ENCODE assay signal across 37 mouse cellular contexts in the genomic region with DNA sequence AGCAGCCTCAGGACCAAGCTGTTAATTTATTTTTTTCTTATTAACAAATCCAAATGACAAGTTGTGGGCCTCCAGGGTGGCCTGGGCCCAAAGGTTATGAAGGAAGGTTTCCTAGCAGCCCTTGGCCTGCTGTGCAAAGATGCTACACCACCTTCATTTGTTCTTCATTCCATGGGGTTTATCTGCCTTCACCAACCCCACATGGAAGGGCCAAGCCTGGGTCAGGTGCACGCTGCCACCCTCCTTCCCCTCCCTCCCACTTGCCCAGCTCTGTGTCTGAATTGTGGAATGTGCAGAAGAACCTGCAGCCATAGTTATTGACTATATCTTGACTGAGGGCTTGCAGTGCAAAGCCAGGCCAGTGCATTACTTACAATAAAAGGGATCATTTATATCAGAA. TPM values are rescaled to one million over a fixed set of nuclear protein-coding genes. Genes with fewer than 3 reads are reported as not detected.
DNase-seq lines count a peak whose midpoint lies in the region; ATAC-seq and TF ChIP-seq lines count a peak whose summit lies in the region.
"Had no signal": no experiment of that assay in that cellular context is flagged by ENCODE, and none has a peak within 500 bp of the region (broad histone marks: within the 10 kb centered on the region; RNA-seq: fewer than 3 reads in every experiment).

No protein-coding gene starts in this region.

- H3K4me1 ChIP-seq in forebrain, embryonic 12.5 days: peaks cover 37% of the 10 kb centered on the region
- peaks cover 43% of the 10 kb centered on the region for H3K4me1 ChIP-seq in forebrain, embryonic 10.5 days
- H3K4me1 ChIP-seq in thymus, adult 2 months (replicated peaks; ENCODE audit: control insufficient read depth, insufficient read depth, low read length): peaks cover 31% of the 10 kb centered on the region

- H3K27ac ChIP-seq in forebrain, embryonic 12.5 days: 0 out of 2 replicates have a peak overlapping the region, but pooled peaks have one; percentile 19
- H3K27ac ChIP-seq in forebrain, embryonic 10.5 days: no peak overlapping the region
- H3K27ac ChIP-seq in layer of hippocampus, adult 2 months: peak overlapping the region; percentile 99
- peak overlapping the region; percentile 33; the same call in 1 of the 2 replicates for H3K27ac ChIP-seq in thymus, adult 2 months (ENCODE audit: control insufficient read depth, insufficient read depth, low read length)
- H3K27ac ChIP-seq: hindbrain, embryonic 15.5 days; kidney, postnatal 0 days; liver, embryonic 13.5 days; macrophage; neural tube, embryonic 12.5 days had no signal

- no peak overlapping the region for H3K4me3 ChIP-seq in forebrain, embryonic 12.5 days (replicated peaks)
- H3K4me3 ChIP-seq in forebrain, embryonic 10.5 days: no peak overlapping the region
- H3K4me3 ChIP-seq in layer of hippocampus, adult 2 months: 0 out of 2 replicates have a peak overlapping the region, but pooled peaks have one; percentile 4
- no peak overlapping the region for H3K4me3 ChIP-seq in thymus, adult 2 months (ENCODE audit: control insufficient read depth, insufficient read depth, low read length)
- H3K4me3 ChIP-seq: embryonic facial prominence, embryonic 12.5 days; erythroblast, embryonic 14.5 days; forebrain, embryonic 15.5 days; hindbrain, embryonic 15.5 days; liver, embryonic 13.5 days; neural tube, embryonic 12.5 days had no signal

- no peak for ATAC-seq in forebrain, embryonic 12.5 days (ENCODE audit: low FRiP score)
- ATAC-seq: forebrain, embryonic 15.5 days had no signal

- no peaks in the 10 kb centered on the region for H3K9me3 ChIP-seq in forebrain, embryonic 12.5 days
- no peaks in the 10 kb centered on the region for H3K9me3 ChIP-seq in forebrain, embryonic 10.5 days
- H3K9me3 ChIP-seq: embryonic facial prominence, embryonic 12.5 days; forebrain, embryonic 15.5 days; hindbrain, embryonic 15.5 days; liver, embryonic 13.5 days; neural tube, embryonic 12.5 days had no signal

- 71% methylated on average over 1 of the region's 1 CpGs for WGBS in forebrain, embryonic 12.5 days
- WGBS in forebrain, embryonic 10.5 days: 96% methylated on average over 1 of the region's 1 CpGs
- WGBS in thymus, adult 2 months: 97% methylated on average over 1 of the region's 1 CpGs

- no peak overlapping the region for H3K9ac ChIP-seq in forebrain, embryonic 12.5 days
- H3K9ac ChIP-seq: embryonic facial prominence, embryonic 12.5 days; forebrain, embryonic 15.5 days; hindbrain, embryonic 15.5 days; liver, embryonic 13.5 days; neural tube, embryonic 12.5 days had no signal

- no peak for DNase-seq in forebrain, embryonic 10.5 days (ENCODE audit: extremely low spot score, low spot score)
- DNase-seq in layer of hippocampus, adult 2 months (ENCODE audit: low spot score in 2 of 2): no peak
- no peak for DNase-seq in layer of hippocampus, adult 9-10 months (ENCODE audit: low spot score)
- DNase-seq in thymus, adult 2 months: no peak
- no peak for DNase-seq in thymus, postnatal 0 days (ENCODE audit: low spot score)
- no peak for DNase-seq in gastrocnemius, postnatal 10 days
- DNase-seq in adrenal gland, postnatal 10 days: no peak
- DNase-seq: adrenal gland, postnatal 36 days; cerebellum, adult 8-10 months; cerebellum, postnatal 25 days; gastrocnemius, postnatal 36 days; heart, adult 18-20 months; heart, postnatal 36 days; kidney, adult 18-20 months; kidney, postnatal 4 days; layer of hippocampus, adult 9-11 months; liver, embryonic 13.5 days; lung, adult 18-20 months; lung, postnatal 10 days; midbrain, embryonic 14.5 days; right cerebral cortex, adult 18-20 months had no signal

- no peak overlapping the region for H3K4me2 ChIP-seq in forebrain, embryonic 12.5 days
- H3K4me2 ChIP-seq: embryonic facial prominence, embryonic 12.5 days; forebrain, embryonic 15.5 days; heart, embryonic 11.5 days; hindbrain, embryonic 15.5 days; liver, embryonic 13.5 days; neural tube, embryonic 12.5 days had no signal

- peaks cover 69% of the 10 kb centered on the region for H3K36me3 ChIP-seq in forebrain, embryonic 12.5 days (replicated peaks)
- H3K36me3 ChIP-seq in forebrain, embryonic 10.5 days (replicated peaks): peaks cover 79% of the 10 kb centered on the region
- H3K36me3 ChIP-seq in thymus, adult 2 months (ENCODE audit: control insufficient read depth, insufficient read depth, low read length): peaks cover 49% of the 10 kb centered on the region

- TF ChIP-seq POLR2A in thymus, adult 2 months (IDR thresholded peaks at IDR 0.05; ENCODE audit: control insufficient read depth, extremely low read depth, insufficient read depth, low read length, poor library complexity): no peak

- no peak for TF ChIP-seq CTCF in layer of hippocampus, adult 2 months (conservative IDR thresholded peaks at IDR 0.05)
- no peak for TF ChIP-seq CTCF in thymus, adult 2 months (IDR thresholded peaks at IDR 0.05; ENCODE audit: borderline replicate concordance, control insufficient read depth, extremely low read depth, insufficient read depth, low read length, poor library complexity)

- no peaks in the 10 kb centered on the region for H3K27me3 ChIP-seq in forebrain, embryonic 12.5 days
- no peaks in the 10 kb centered on the region for H3K27me3 ChIP-seq in forebrain, embryonic 10.5 days (ENCODE audit: poor library complexity, severe bottlenecking)
- H3K27me3 ChIP-seq in thymus, adult 2 months (ENCODE audit: control insufficient read depth, insufficient read depth, low read length): no peaks in the 10 kb centered on the region
- H3K27me3 ChIP-seq: embryonic facial prominence, embryonic 12.5 days; forebrain, embryonic 15.5 days; hindbrain, embryonic 15.5 days; neural tube, embryonic 12.5 days had no signal

RNA-seq across cellular contexts. Expression of a gene that starts 4.4 kb away (rescaled TPM):
- polyA plus RNA-seq in forebrain, embryonic 12.5 days (2016; fragmentation: Nextera tagmentation; extraction: Ambion mirVana): not detected in 2 replicates
- 0.82 TPM in 1 of 2 replicates, not detected in the other for polyA plus RNA-seq in forebrain, embryonic 10.5 days (2016; fragmentation: Nextera tagmentation; extraction: Ambion mirVana)
- total RNA-seq in layer of hippocampus, adult 2 months (2021): not detected
- not detected in 2 replicates for polyA plus RNA-seq in thymus, adult 2 months (2012; rRNA removed)
- polyA plus RNA-seq in thymus, postnatal 0 days (2015; fragmentation: Nextera tagmentation; extraction: Ambion mirVana): 0.54 and 0.78 TPM in 2 replicates
- total RNA-seq in gastrocnemius, postnatal 10 days (2021): not detected
- not detected for total RNA-seq in adrenal gland, postnatal 10 days (2021)
- total RNA-seq: adrenal gland, postnatal 36 days; gastrocnemius, adult 18-20 months; gastrocnemius, postnatal 36 days; heart, adult 18-20 months; heart, postnatal 36 days; left cerebral cortex, postnatal 14 days; megakaryocyte-erythroid progenitor cell, adult 5-6 weeks had no signal
- polyA plus RNA-seq: embryonic facial prominence, embryonic 12.5 days; erythroblast, embryonic 14.5 days; frontal cortex, adult 2 months; heart, embryonic 11.5 days; heart, embryonic 16.5 days; intestine, embryonic 14.5 days; kidney, postnatal 0 days; limb, embryonic 14.5 days; liver, embryonic 13.5 days; macrophage; midbrain, embryonic 14.5 days; neural tube, embryonic 12.5 days had no signal

RNA-seq across cellular contexts. Expression of a gene that starts 4.4 kb away (rescaled TPM):
- polyA plus RNA-seq in forebrain, embryonic 12.5 days (2016; fragmentation: Nextera tagmentation; extraction: Ambion mirVana): 289 and 300 TPM in 2 replicates
- 364 and 375 TPM in 2 replicates for polyA plus RNA-seq in forebrain, embryonic 10.5 days (2016; fragmentation: Nextera tagmentation; extraction: Ambion mirVana)
- total RNA-seq in layer of hippocampus, adult 2 months (2021): 100 to 1,000 TPM; 153 TPM
- 569 and 594 TPM in 2 replicates for polyA plus RNA-seq in thymus, adult 2 months (2012; rRNA removed)
- polyA plus RNA-seq in thymus, postnatal 0 days (2015; fragmentation: Nextera tagmentation; extraction: Ambion mirVana): 968 and 1,023 TPM in 2 replicates
- 10 to 100 TPM; 13.2 to 18.1 TPM for total RNA-seq in gastrocnemius, postnatal 10 days (2021)
- 10 to 100 TPM; 40.4 to 43.1 TPM for total RNA-seq in adrenal gland, postnatal 10 days (2021)

RNA-seq across cellular contexts. Expression of a gene that starts 45.7 kb away (rescaled TPM):
- 35.2 and 36.1 TPM in 2 replicates for polyA plus RNA-seq in forebrain, embryonic 12.5 days (2016; fragmentation: Nextera tagmentation; extraction: Ambion mirVana)
- polyA plus RNA-seq in forebrain, embryonic 10.5 days (2016; fragmentation: Nextera tagmentation; extraction: Ambion mirVana): 41.4 and 41.9 TPM in 2 replicates
- total RNA-seq in layer of hippocampus, adult 2 months (2021): 10 to 100 TPM; 32.0 to 34.3 TPM
- 40.3 and 40.5 TPM in 2 replicates for polyA plus RNA-seq in thymus, adult 2 months (2012; rRNA removed)
- polyA plus RNA-seq in thymus, postnatal 0 days (2015; fragmentation: Nextera tagmentation; extraction: Ambion mirVana): 18.9 and 21.6 TPM in 2 replicates
- 10 to 100 TPM; 21.5 to 22.8 TPM for total RNA-seq in gastrocnemius, postnatal 10 days (2021)
- total RNA-seq in adrenal gland, postnatal 10 days (2021): 10 to 100 TPM; 12.1 to 16.1 TPM

RNA-seq across cellular contexts. Expression of a gene that starts 59.9 kb away (rescaled TPM):
- polyA plus RNA-seq in forebrain, embryonic 12.5 days (2016; fragmentation: Nextera tagmentation; extraction: Ambion mirVana): 91.9 and 92.1 TPM in 2 replicates
- 77.3 and 77.4 TPM in 2 replicates for polyA plus RNA-seq in forebrain, embryonic 10.5 days (2016; fragmentation: Nextera tagmentation; extraction: Ambion mirVana)
- total RNA-seq in layer of hippocampus, adult 2 months (2021): 10 to 100 TPM; 89.8 to 98.2 TPM
- polyA plus RNA-seq in thymus, adult 2 months (2012; rRNA removed): 15.5 and 16.9 TPM in 2 replicates
- polyA plus RNA-seq in thymus, postnatal 0 days (2015; fragmentation: Nextera tagmentation; extraction: Ambion mirVana): 57.0 and 63.1 TPM in 2 replicates
- 10 to 100 TPM; 73.6 to 75.8 TPM for total RNA-seq in gastrocnemius, postnatal 10 days (2021)
- 10 to 100 TPM; 75.9 to 86.3 TPM for total RNA-seq in adrenal gland, postnatal 10 days (2021)
